Mouse (Mus musculus) bone marrow macrophage, adult 2 months (primary cell): Measurements from ENCODE around the gene Htr3b.

Experiments
- CTCF ChIP-seq: IDR thresholded peaks from 2 replicates; pipeline ENCODE4 v1.5.1; 2012; ENCODE audit warnings: low read depth, mild to moderate bottlenecking, low read length, moderate library complexity
- POLR2A ChIP-seq: IDR thresholded peaks from 2 replicates; pipeline ENCODE4 v1.6.1; 2012; ENCODE audit warnings: mild to moderate bottlenecking, low read depth, low read length, borderline replicate concordance

GRCm38 (mm10) chr9:48976661-48977355 lies 12.0 kb upstream of the Htr3b start:
- TF ChIP-seq CTCF (no peak), POLR2A (no peak)
